ENCODE assay signal across 8 mouse cellular contexts in genomic region chr5:88791256-88792245, GRCm38 (mm10). TPM values are rescaled to one million over a fixed set of nuclear protein-coding genes. Genes with fewer than 3 reads are reported as not detected.
DNase-seq lines count a peak whose midpoint lies in the region; ATAC-seq and TF ChIP-seq lines count a peak whose summit lies in the region.

No protein-coding gene starts in this region.

- no peaks in the 10 kb centered on the region for H3K27me3 ChIP-seq in limb, embryonic 10.5 days (ENCODE audit: low read depth, poor library complexity, severe bottlenecking)
- H3K27me3 ChIP-seq in testis, adult 2 months (ENCODE audit: control insufficient read depth, insufficient read depth, low read length): no peaks in the 10 kb centered on the region

- peaks cover 6% of the 10 kb centered on the region for H3K36me3 ChIP-seq in limb, embryonic 10.5 days
- no peaks in the 10 kb centered on the region for H3K36me3 ChIP-seq in testis, adult 2 months (ENCODE audit: control insufficient read depth, insufficient read depth, low read length)

- H3K4me1 ChIP-seq in limb, embryonic 10.5 days: peaks cover 2% of the 10 kb centered on the region
- peaks cover 3% of the 10 kb centered on the region for H3K4me1 ChIP-seq in testis, adult 2 months (ENCODE audit: control insufficient read depth, insufficient read depth, low read length)

- DNase-seq in ovary, postnatal 36 days (ENCODE audit: low spot score): peak; percentile 22
- no peak for DNase-seq in ovary, adult 18-20 months (ENCODE audit: low spot score)
- DNase-seq in brain, adult 2 months (ENCODE audit: low read depth, low spot score): peak; percentile 82
- DNase-seq in hindlimb bud, embryonic 11.5 days (ENCODE audit: extremely low spot score, low read depth, low spot score): peak; percentile 49
- DNase-seq in limb, embryonic 10.5 days (ENCODE audit: low spot score): peak; percentile 67

- peak; percentile 73; the same call in 1 of the 2 replicates for TF ChIP-seq CTCF in testis, adult 2 months (IDR thresholded peaks at IDR 0.05; ENCODE audit: control insufficient read depth, insufficient read depth, insufficient replicate concordance, low read depth, low read length)

- no peaks in the 10 kb centered on the region for H3K9me3 ChIP-seq in limb, embryonic 10.5 days (replicated peaks)

- TF ChIP-seq POLR2A in testis, adult 2 months (IDR thresholded peaks at IDR 0.05; ENCODE audit: control insufficient read depth, low read depth, low read length): no peak

- WGBS in limb, embryonic 10.5 days: 46% methylated on average over 10 of the region's 10 CpGs

- H3K27ac ChIP-seq in limb, embryonic 10.5 days: peak overlapping the region; percentile 46; the same call in 1 of the 2 replicates
- no peak overlapping the region for H3K27ac ChIP-seq in testis, adult 2 months (ENCODE audit: control insufficient read depth, insufficient read depth, low read depth, low read length)

- peak; percentile 90 for ATAC-seq in erythroblast, adult 5-6 weeks (replicated peaks; ENCODE audit: low FRiP score, poor library complexity, severe bottlenecking)
- peak; percentile 82; the same call in 1 of the 2 replicates for ATAC-seq in monocyte, adult 5-6 weeks (replicated peaks; ENCODE audit: insufficient number of reproducible peaks, low FRiP score, low TSS enrichment, poor library complexity, severe bottlenecking)

- H3K4me3 ChIP-seq in limb, embryonic 10.5 days: no peak overlapping the region
- no peak overlapping the region for H3K4me3 ChIP-seq in testis, adult 2 months (ENCODE audit: control insufficient read depth, low read depth, low read length)

RNA-seq across cellular contexts. Expression of gene Dck, which starts 26.8 kb away (rescaled TPM):
- 66.0 and 106 TPM in 2 replicates for total RNA-seq in erythroblast, adult 5-6 weeks (2015; ENCODE audit: low replicate concordance)
- total RNA-seq in erythroblast, adult 5-6 weeks (2017; ENCODE audit: low replicate concordance): 75.0 and 113 TPM in 2 replicates
- 76.8 and 88.2 TPM in 2 replicates for polyA plus RNA-seq in limb, embryonic 10.5 days (2016; fragmentation: Nextera tagmentation; extraction: Ambion mirVana)
- 18.0 to 19.1 TPM (median 18.9 TPM) in 3 replicates for total RNA-seq in monocyte, adult 5-6 weeks (2017)
- 1.1 and 1.8 TPM in 2 replicates for polyA plus RNA-seq in testis, adult 2 months (2012; rRNA removed)
